8 mouse cellular contexts compared by ENCODE assay signal in the genomic region with DNA sequence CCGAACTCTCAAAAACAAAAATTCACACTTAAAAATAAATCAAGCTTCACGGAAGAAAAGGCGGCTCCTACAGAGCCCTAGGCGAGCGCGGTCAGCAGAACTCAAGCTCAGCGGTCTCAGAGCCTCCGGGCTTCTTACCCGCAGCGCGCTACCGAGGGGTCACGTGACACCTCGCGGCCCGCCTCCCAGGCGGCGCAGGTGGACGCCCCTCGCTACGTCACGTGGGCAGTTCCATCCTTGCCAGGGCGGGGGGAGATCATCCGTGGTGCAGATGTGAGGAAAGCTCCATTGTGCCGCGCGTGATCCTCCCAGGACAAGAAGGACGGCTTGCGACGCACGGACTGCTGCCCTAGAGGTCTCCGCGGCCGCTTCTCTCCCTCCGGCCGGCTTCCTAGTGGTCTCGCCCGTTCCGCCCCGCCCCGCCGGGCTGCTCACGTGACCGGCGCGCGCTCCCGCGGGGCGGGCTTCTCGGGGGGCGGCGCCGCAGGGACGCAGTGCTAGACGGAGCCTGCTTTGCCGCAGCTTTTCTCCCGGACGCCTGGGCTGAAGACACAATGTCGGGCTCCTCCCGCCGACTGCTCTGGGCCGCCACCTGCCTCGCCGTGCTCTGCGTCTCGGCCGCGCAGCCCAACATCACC. TPM values are rescaled to one million over a fixed set of nuclear protein-coding genes. Genes with fewer than 3 reads are reported as not detected.
DNase-seq lines count a peak whose midpoint lies in the region; ATAC-seq lines count a peak whose summit lies in the region.

A gene (plus strand): TSS at position 434 of the 638 bp plus-strand sequence.

- ATAC-seq in hindbrain, embryonic 12.5 days (ENCODE audit: low FRiP score), result peak; percentile 96

- no peaks in the 10 kb centered on the region for H3K36me3 ChIP-seq in hindbrain, embryonic 12.5 days

- peak within 1 kb of the TSS; percentile 88 for H3K9ac ChIP-seq in hindbrain, embryonic 12.5 days

- peak within 1 kb of the TSS; percentile 94 for H3K27ac ChIP-seq in hindbrain, embryonic 12.5 days

- peak within 1 kb of the TSS; percentile 70 for H3K4me3 ChIP-seq in hindbrain, embryonic 12.5 days

- H3K4me1 ChIP-seq in hindbrain, embryonic 12.5 days, result peaks cover 21% of the 10 kb centered on the region

- H3K27me3 ChIP-seq in hindbrain, embryonic 12.5 days, result no peaks in the 10 kb centered on the region

- under 1% methylated on average over 68 of the region's 69 CpGs for WGBS in hindbrain, embryonic 12.5 days

- H3K4me2 ChIP-seq in hindbrain, embryonic 12.5 days (replicated peaks), result peak within 1 kb of the TSS; percentile 83

- peak; percentile 98 for DNase-seq in Muller cell, postnatal 12 days (ENCODE audit: inconsistent ontology term)
- DNase-seq in cerebellum, adult 9-11 months, result peak; percentile 95
- DNase-seq in frontal cortex, postnatal 10 days (ENCODE audit: low spot score in 2 of 2), result peak; percentile 82 to 90
- DNase-seq in layer of hippocampus, postnatal 14 days (ENCODE audit: low spot score in 2 of 2), result peak; percentile 92 to 94
- peak; percentile 93 for DNase-seq in lung, postnatal 14 days
- peak; percentile 96 for DNase-seq in retina, adult 2 months (ENCODE audit: low read depth, low spot score)
- peak; percentile 90 to 92 for DNase-seq in thymus, postnatal 36 days

- no peaks in the 10 kb centered on the region for H3K9me3 ChIP-seq in hindbrain, embryonic 12.5 days (replicated peaks)

RNA-seq across cellular contexts. Expression of the gene that starts here (rescaled TPM):
- polyA plus RNA-seq in hindbrain, embryonic 12.5 days (2016; fragmentation: Nextera tagmentation; extraction: Ambion mirVana), result 106 and 118 TPM in 2 replicates
- total RNA-seq in layer of hippocampus, postnatal 14 days (2021), result 10 to 100 TPM; 55.3 to 60.9 TPM

Comparison
In these comparisons a context has a peak if more than half of its experiments do, and no peak if none do; other contexts are left out.
1. Peak in every context shown above with its lines: DNase-seq, ATAC-seq, H3K4me3 ChIP-seq and H3K27ac ChIP-seq.